18 mouse cellular contexts compared by ENCODE assay signal in the genomic region with DNA sequence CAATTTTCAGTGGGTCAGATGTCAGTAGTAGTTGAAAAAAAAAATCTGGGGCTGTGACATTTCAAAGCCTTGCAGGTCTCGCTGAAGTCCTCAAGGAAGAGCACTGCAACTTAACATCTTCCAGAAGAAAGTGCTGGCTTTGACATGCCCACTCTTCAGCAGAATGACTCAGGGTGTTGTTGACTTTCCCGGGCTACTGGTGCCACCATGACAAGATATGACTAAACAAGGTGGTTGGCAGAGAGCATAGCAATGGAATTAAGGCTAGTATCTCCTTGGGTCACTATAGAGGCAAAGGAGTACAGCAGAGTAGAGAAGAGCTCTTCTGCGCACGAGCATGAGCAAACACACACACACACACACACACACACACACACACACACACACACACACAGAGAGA. TPM values are rescaled to one million over a fixed set of nuclear protein-coding genes. Genes with fewer than 3 reads are reported as not detected.
A peak's percentile ranks its signal among the peaks of the same experiment; 100 is the strongest.
DNase-seq lines count a peak whose midpoint lies in the region; ATAC-seq and TF ChIP-seq lines count a peak whose summit lies in the region.
"Had no signal": no experiment of that assay in that cellular context is flagged by ENCODE, and none has a peak within 500 bp of the region (broad histone marks: within the 10 kb centered on the region; RNA-seq: fewer than 3 reads in every experiment).

No protein-coding gene starts in this region.

- H3K27me3 ChIP-seq in megakaryocyte, embryonic 14.5 days (replicated peaks): peaks cover 2% of the 10 kb centered on the region
- no peaks in the 10 kb centered on the region for H3K27me3 ChIP-seq in liver, embryonic 14.5 days (ENCODE audit: control insufficient read depth, insufficient read depth, low read length)
- no peaks in the 10 kb centered on the region for H3K27me3 ChIP-seq in hindbrain, embryonic 12.5 days
- H3K27me3 ChIP-seq: CH12.LX; embryonic facial prominence, embryonic 13.5 days; limb, embryonic 12.5 days had no signal

- H3K36me3 ChIP-seq in megakaryocyte, embryonic 14.5 days (replicated peaks; ENCODE audit: low read length): no peaks in the 10 kb centered on the region
- no peaks in the 10 kb centered on the region for H3K36me3 ChIP-seq in liver, embryonic 14.5 days (replicated peaks; ENCODE audit: control insufficient read depth, insufficient read depth, low read depth)
- no peaks in the 10 kb centered on the region for H3K36me3 ChIP-seq in hindbrain, embryonic 12.5 days
- H3K36me3 ChIP-seq: embryonic facial prominence, embryonic 13.5 days; forebrain, embryonic 10.5 days; limb, embryonic 12.5 days had no signal

- peak; percentile 58 for DNase-seq in heart, adult 11 months
- no peak for DNase-seq in heart, adult 18-20 months
- peak in 2 of 3 experiments; percentile 27 to 46 for DNase-seq in liver, embryonic 14.5 days (ENCODE audit: low read depth in 3 of 3, low spot score in 3 of 3)
- DNase-seq in gastrocnemius, adult 8-10 months (ENCODE audit: low spot score in 2 of 2): no peak
- no peak for DNase-seq in cerebellum, postnatal 25 days
- DNase-seq: adrenal gland, adult 2 months; cerebellum, adult 18-20 months; gastrocnemius, postnatal 25 days; kidney, adult 2 months; kidney, postnatal 14 days had no signal

- H3K4me3 ChIP-seq in megakaryocyte, embryonic 14.5 days (replicated peaks): peak overlapping the region; percentile 65
- H3K4me3 ChIP-seq in liver, embryonic 14.5 days (ENCODE audit: insufficient read depth in 1 of 2, low read depth in 2 of 2, low read length in 2 of 2): no peak overlapping the region
- H3K4me3 ChIP-seq in hindbrain, embryonic 12.5 days: no peak overlapping the region
- H3K4me3 ChIP-seq: embryonic facial prominence, embryonic 13.5 days; forebrain, embryonic 10.5 days; limb, embryonic 12.5 days had no signal

- H3K4me1 ChIP-seq in megakaryocyte, embryonic 14.5 days: peaks cover 78% of the 10 kb centered on the region
- H3K4me1 ChIP-seq in liver, embryonic 14.5 days (replicated peaks; ENCODE audit: control insufficient read depth in 2 of 2, insufficient read depth in 2 of 2, low read length in 1 of 2): peaks cover 49 to 54% of the 10 kb centered on the region in 2 experiments
- H3K4me1 ChIP-seq in hindbrain, embryonic 12.5 days: no peaks in the 10 kb centered on the region
- H3K4me1 ChIP-seq: forebrain, embryonic 10.5 days had no signal

- peak overlapping the region; percentile 94 for H3K27ac ChIP-seq in liver, embryonic 14.5 days
- H3K27ac ChIP-seq in hindbrain, embryonic 12.5 days: no peak overlapping the region
- H3K27ac ChIP-seq: embryonic facial prominence, embryonic 13.5 days; forebrain, embryonic 10.5 days; limb, embryonic 12.5 days had no signal

- no peak for TF ChIP-seq EP300 in liver, embryonic 14.5 days (IDR thresholded peaks at IDR 0.05; ENCODE audit: low read depth)

- H3K9me3 ChIP-seq in megakaryocyte, embryonic 14.5 days: peaks cover 5% of the 10 kb centered on the region; the same call in 1 of the 2 replicates
- no peaks in the 10 kb centered on the region for H3K9me3 ChIP-seq in liver, embryonic 14.5 days (ENCODE audit: control insufficient read depth, low read length)
- no peaks in the 10 kb centered on the region for H3K9me3 ChIP-seq in hindbrain, embryonic 12.5 days (replicated peaks)
- H3K9me3 ChIP-seq: embryonic facial prominence, embryonic 13.5 days; forebrain, embryonic 10.5 days; limb, embryonic 12.5 days had no signal

- WGBS in liver, embryonic 14.5 days (ENCODE audit: insufficient replicate concordance): 25% methylated on average over 4 of the region's 4 CpGs
- 86% methylated on average over 4 of the region's 4 CpGs for WGBS in hindbrain, embryonic 12.5 days

- H3K9ac ChIP-seq in liver, embryonic 14.5 days (replicated peaks): peak overlapping the region; percentile 31
- H3K9ac ChIP-seq in hindbrain, embryonic 12.5 days: no peak overlapping the region
- H3K9ac ChIP-seq: embryonic facial prominence, embryonic 13.5 days; limb, embryonic 12.5 days had no signal

- no peak for TF ChIP-seq CTCF in liver, embryonic 14.5 days (IDR thresholded peaks at IDR 0.05; ENCODE audit: low read depth)

- H3K4me2 ChIP-seq in liver, embryonic 14.5 days (ENCODE audit: low read depth): peak overlapping the region; percentile 63
- no peak overlapping the region for H3K4me2 ChIP-seq in hindbrain, embryonic 12.5 days (replicated peaks)
- H3K4me2 ChIP-seq: embryonic facial prominence, embryonic 13.5 days; limb, embryonic 12.5 days had no signal

- no peak for ATAC-seq in megakaryocyte, adult 5-6 weeks (ENCODE audit: poor library complexity, severe bottlenecking)
- ATAC-seq in liver, embryonic 14.5 days (ENCODE audit: insufficient read depth): peak; percentile 74
- ATAC-seq in hindbrain, embryonic 12.5 days (ENCODE audit: low FRiP score): no peak
- ATAC-seq: hindbrain, embryonic 16.5 days had no signal

RNA-seq across cellular contexts. Expression of gene Nck2, which starts 30.6 kb away (rescaled TPM):
- 10 to 100 TPM; 12.9 to 13.0 TPM for total RNA-seq in heart, adult 18-20 months (2021)
- polyA plus RNA-seq in megakaryocyte, embryonic 14.5 days (2012; ENCODE audit: insufficient read depth, low replicate concordance): 106 and 185 TPM in 2 replicates
- total RNA-seq in megakaryocyte, adult 5-6 weeks (2015): 2.9 and 3.0 TPM in 2 replicates
- total RNA-seq in megakaryocyte, adult 5-6 weeks (2017): 4.5 and 5.4 TPM in 2 replicates
- 8.4 and 9.2 TPM in 2 replicates for polyA plus RNA-seq in liver, embryonic 14.5 days (2012; rRNA removed)
- polyA plus RNA-seq in liver, embryonic 14.5 days (2014; fragmentation: Nextera tagmentation; extraction: Ambion mirVana): 9.0 and 10.5 TPM in 2 replicates
- 10 to 100 TPM; 15.5 to 20.4 (median 19.0) TPM for total RNA-seq in gastrocnemius, adult 8-10 months (2022)
- 53.8 and 54.4 TPM in 2 replicates for polyA plus RNA-seq in hindbrain, embryonic 12.5 days (2016; fragmentation: Nextera tagmentation; extraction: Ambion mirVana)

Comparison
In these comparisons a context has a peak if more than half of its experiments do, and no peak if none do; other contexts are left out.
1. DNase-seq: peak in heart, adult 11 months (single experiment) and liver, embryonic 14.5 days (2 of 3); none in heart, adult 18-20 months (0 of 2), gastrocnemius, adult 8-10 months (0 of 2) and cerebellum, postnatal 25 days (0 of 2).